9 mouse cellular contexts compared by ENCODE assay signal in genomic region chr7:101382378-101382777, GRCm38 (mm10). TPM values are rescaled to one million over a fixed set of nuclear protein-coding genes. Genes with fewer than 3 reads are reported as not detected.
A peak's percentile ranks its signal among the peaks of the same experiment; 100 is the strongest.
DNase-seq lines count a peak whose midpoint lies in the region; TF ChIP-seq lines count a peak whose summit lies in the region.
"Had no signal": no experiment of that assay in that cellular context is flagged by ENCODE, and none has a peak within 500 bp of the region (broad histone marks: within the 10 kb centered on the region; RNA-seq: fewer than 3 reads in every experiment).

No protein-coding gene starts in this region.

- 49% methylated on average over 8 of the region's 8 CpGs for WGBS in lung, adult 2 months
- WGBS in midbrain, embryonic 10.5 days, result 78% methylated on average over 8 of the region's 8 CpGs
- WGBS in cerebellum, adult 2 months, result 43% methylated on average over 8 of the region's 8 CpGs

- H3K36me3 ChIP-seq in midbrain, embryonic 10.5 days, result no peaks in the 10 kb centered on the region

- no peak for TF ChIP-seq CTCF in lung, adult 2 months (IDR thresholded peaks at IDR 0.05; ENCODE audit: insufficient read depth, low read length)
- TF ChIP-seq CTCF in cerebellum, adult 2 months (IDR thresholded peaks at IDR 0.05; ENCODE audit: borderline replicate concordance, insufficient read depth, low read depth, low read length), result no peak

- no peak for TF ChIP-seq POLR2A in lung, adult 2 months (IDR thresholded peaks at IDR 0.05; ENCODE audit: borderline replicate concordance, extremely low read depth, low read depth, low read length)
- no peak for TF ChIP-seq POLR2A in cerebellum, adult 2 months (IDR thresholded peaks at IDR 0.05; ENCODE audit: borderline replicate concordance, insufficient read depth, low read length)

- H3K27ac ChIP-seq in midbrain, embryonic 10.5 days (replicated peaks), result no peak overlapping the region; the same call in 1 of the 2 replicates
- no peak overlapping the region for H3K27ac ChIP-seq in cerebellum, adult 2 months (ENCODE audit: insufficient read depth, low read length)

- DNase-seq in adrenal gland, postnatal 10 days, result peak; percentile 50
- DNase-seq in adrenal gland, adult 8-10 months, result no peak
- DNase-seq in lung, adult 18-20 months, result peak; percentile 54 to 55
- no peak for DNase-seq in lung, adult 2 months
- DNase-seq in induced T-regulatory cell, adult 2 months (ENCODE audit: low read depth), result peak; percentile 36
- DNase-seq in natural killer cell, adult 2 months (ENCODE audit: low spot score in 2 of 2), result peak; percentile 45 to 81
- no peak for DNase-seq in midbrain, embryonic 10.5 days (ENCODE audit: low spot score)
- DNase-seq in cerebellum, adult 2 months, result no peak

- peaks cover 26% of the 10 kb centered on the region for H3K4me1 ChIP-seq in lung, adult 2 months (ENCODE audit: control insufficient read depth, insufficient read depth, low read length)
- H3K4me1 ChIP-seq in midbrain, embryonic 10.5 days, result peaks cover 46% of the 10 kb centered on the region
- H3K4me1 ChIP-seq in cerebellum, adult 2 months (ENCODE audit: control insufficient read depth, insufficient read depth, low read length), result no peaks in the 10 kb centered on the region; the same call in 1 of the 2 replicates

- H3K9me3 ChIP-seq in midbrain, embryonic 10.5 days (replicated peaks), result no peaks in the 10 kb centered on the region

- no peaks in the 10 kb centered on the region for H3K27me3 ChIP-seq in midbrain, embryonic 10.5 days (ENCODE audit: low read depth, poor library complexity, severe bottlenecking)
- H3K27me3 ChIP-seq in cerebellum, adult 2 months (ENCODE audit: control insufficient read depth, insufficient read depth, low read length), result no peaks in the 10 kb centered on the region

- H3K4me3 ChIP-seq in lung, adult 2 months (replicated peaks; ENCODE audit: extremely low read depth, low read depth, low read length), result no peak overlapping the region
- H3K4me3 ChIP-seq in midbrain, embryonic 10.5 days, result no peak overlapping the region
- H3K4me3 ChIP-seq in cerebellum, adult 2 months (replicated peaks; ENCODE audit: insufficient read depth, low read depth, low read length), result no peak overlapping the region
- H3K4me3 ChIP-seq: erythroblast, embryonic 14.5 days had no signal

RNA-seq across cellular contexts. Expression of gene Gm45837, which starts 28.3 kb away (rescaled TPM):
- 1 to 10 TPM in 1 of 2 experiments, not detected in 1; 3.7 TPM for total RNA-seq in adrenal gland, postnatal 10 days (2021)
- total RNA-seq in adrenal gland, adult 8-10 months (2022), result 1 to 10 TPM in 2 of 4 experiments, not detected in 2; 4.4 to 8.6 TPM
- polyA plus RNA-seq in lung, adult 2 months (2012; rRNA removed), result 0.68 and 1.7 TPM in 2 replicates
- 3.0 TPM in 1 of 2 replicates, not detected in the other for polyA plus RNA-seq in midbrain, embryonic 10.5 days (2016; fragmentation: Nextera tagmentation; extraction: Ambion mirVana)
- 0.52 and 1.2 TPM in 2 replicates for polyA plus RNA-seq in cerebellum, adult 2 months (2012; rRNA removed)
- polyA plus RNA-seq: erythroblast, embryonic 14.5 days had no signal

RNA-seq across cellular contexts. Expression of gene Arap1, which starts 34.5 kb away (rescaled TPM):
- 10 to 100 TPM; 47.2 to 74.1 TPM for total RNA-seq in adrenal gland, postnatal 10 days (2021)
- 10 to 100 TPM; 34.8 to 67.7 (median 49.6) TPM for total RNA-seq in adrenal gland, adult 8-10 months (2022)
- 157 and 188 TPM in 2 replicates for polyA plus RNA-seq in lung, adult 2 months (2012; rRNA removed)
- polyA plus RNA-seq in midbrain, embryonic 10.5 days (2016; fragmentation: Nextera tagmentation; extraction: Ambion mirVana), result 13.6 and 16.3 TPM in 2 replicates
- polyA plus RNA-seq in cerebellum, adult 2 months (2012; rRNA removed), result 41.8 and 44.8 TPM in 2 replicates

RNA-seq across cellular contexts. Expression of gene Pde2a, which starts 39.1 kb away (rescaled TPM):
- 100 to 1,000 TPM; 113 to 120 TPM for total RNA-seq in adrenal gland, postnatal 10 days (2021)
- total RNA-seq in adrenal gland, adult 8-10 months (2022), result 100 to 1,000 TPM; 219 to 291 (median 255) TPM
- polyA plus RNA-seq in lung, adult 2 months (2012; rRNA removed), result 8.7 and 9.3 TPM in 2 replicates
- polyA plus RNA-seq in midbrain, embryonic 10.5 days (2016; fragmentation: Nextera tagmentation; extraction: Ambion mirVana), result 11.9 and 13.4 TPM in 2 replicates
- polyA plus RNA-seq in cerebellum, adult 2 months (2012; rRNA removed), result 26.6 and 29.6 TPM in 2 replicates

Comparison
In these comparisons a context has a peak if more than half of its experiments do, and no peak if none do; other contexts are left out.
1. DNase-seq: peak in adrenal gland, postnatal 10 days (single experiment), lung, adult 18-20 months (2 of 2), induced T-regulatory cell, adult 2 months (single experiment) and natural killer cell, adult 2 months (2 of 2); none in adrenal gland, adult 8-10 months (single experiment), lung, adult 2 months (single experiment), midbrain, embryonic 10.5 days (single experiment) and cerebellum, adult 2 months (0 of 2).